Mouse (Mus musculus) ES-E14 (cell line): ENCODE data around the gene 2610528A11Rik. TPM values are rescaled to one million over a fixed set of nuclear protein-coding genes. Genes with fewer than 3 reads are reported as not detected.

Source experiments
- DNase-seq: peaks from one replicate; pipeline ENCODE4 v3.0.0-alpha.2; 2013; ENCODE audit warnings: low read depth, low spot score
- H3K27ac ChIP-seq: 2 replicates; pipeline ENCODE4 v1.5.1; 2012; ENCODE audit warnings: low read depth, mild to moderate bottlenecking, low read length, moderate library complexity, mixed read lengths; ENCODE audit not compliant: poor library complexity, insufficient read depth, severe bottlenecking
- H3K36me3 ChIP-seq: 2 replicates; pipeline ENCODE4 v1.6.1; 2012; ENCODE audit warnings: mild to moderate bottlenecking, low read length, moderate library complexity, mixed read lengths; ENCODE audit not compliant: control insufficient read depth, poor library complexity, insufficient read depth, severe bottlenecking
- H3K4me1 ChIP-seq, 2 experiments: fragments of 150-350 bp in 1 of 2; sonication (generic) in 1 of 2; 2 replicates each; pipeline ENCODE4 v1.6.1; 2012; ENCODE audit warnings: low read length in 2 of 2, mild to moderate bottlenecking in 1 of 2, mixed read lengths in 1 of 2; ENCODE audit not compliant: control insufficient read depth in 2 of 2, insufficient read depth in 2 of 2, poor library complexity in 1 of 2
- H3K4me3 ChIP-seq, 2 experiments: fragments of 150-350 bp in 1 of 2; sonication (generic) in 1 of 2; 2 replicates each; pipeline ENCODE4 v1.5.1; 2012; ENCODE audit warnings: low read length in 2 of 2, low read depth in 1 of 2, mild to moderate bottlenecking in 1 of 2, mixed read lengths in 1 of 2; ENCODE audit not compliant: insufficient read depth in 1 of 2, poor library complexity in 1 of 2, severe bottlenecking in 1 of 2
- H3K9ac ChIP-seq: 2 replicates; pipeline ENCODE4 v1.6.1; 2012; ENCODE audit warnings: low read depth, mild to moderate bottlenecking, low read length, mixed read lengths; ENCODE audit not compliant: poor library complexity, insufficient read depth, severe bottlenecking
- H3K9me3 ChIP-seq: fragments of 150-350 bp; sonication (generic); 2 replicates; pipeline ENCODE4 v1.6.1; 2012; ENCODE audit warnings: low read depth, mild to moderate bottlenecking, low read length; ENCODE audit not compliant: control insufficient read depth, insufficient read depth
- CHD2 ChIP-seq: IDR thresholded peaks from 2 replicates; pipeline ENCODE4 v1.6.1; 2014; ENCODE audit warnings: mild to moderate bottlenecking, low read depth, low read length, inconsistent platforms
- HCFC1 ChIP-seq: IDR thresholded peaks from 2 replicates; pipeline ENCODE4 v1.6.1; 2012; ENCODE audit warnings: low read length, inconsistent platforms, borderline replicate concordance; ENCODE audit not compliant: insufficient read depth
- MAFK ChIP-seq: IDR thresholded peaks from 2 replicates; pipeline ENCODE4 v1.6.1; 2014; ENCODE audit warnings: mild to moderate bottlenecking, low read depth, low read length, inconsistent platforms; ENCODE audit not compliant: insufficient read depth
- ZC3H11A ChIP-seq: IDR thresholded peaks from 2 replicates; pipeline ENCODE4 v1.6.1; 2012; ENCODE audit warnings: low read depth, mild to moderate bottlenecking, inconsistent platforms, low read length, borderline replicate concordance
- ZNF384 ChIP-seq: IDR thresholded peaks from 2 replicates; pipeline ENCODE4 v1.6.1; 2012; ENCODE audit warnings: low read depth, low read length, inconsistent platforms
- in situ Hi-C, 2 experiments: fragments of 600-800 bp; cut with MboI; formaldehyde crosslinking; loops; one replicate each; pipeline ENCODE4 v1.15.1; 2025; ENCODE audit warnings: low sequenced_read_pairs in 2 of 2, inconsistent platforms in 1 of 2; ENCODE audit not compliant: unreplicated experiment in 2 of 2
- total RNA-seq: library from RNA; depleted of rRNA; stranded (reverse); fragments of 300-350 nt; gene quantifications from 2 replicates; pipeline ENCODE4 v1.2.3, GENCODE M21; 2012; rRNA removed

2610528A11Rik gene
- total RNA-seq, 1 experiment = not detected

DNA sequence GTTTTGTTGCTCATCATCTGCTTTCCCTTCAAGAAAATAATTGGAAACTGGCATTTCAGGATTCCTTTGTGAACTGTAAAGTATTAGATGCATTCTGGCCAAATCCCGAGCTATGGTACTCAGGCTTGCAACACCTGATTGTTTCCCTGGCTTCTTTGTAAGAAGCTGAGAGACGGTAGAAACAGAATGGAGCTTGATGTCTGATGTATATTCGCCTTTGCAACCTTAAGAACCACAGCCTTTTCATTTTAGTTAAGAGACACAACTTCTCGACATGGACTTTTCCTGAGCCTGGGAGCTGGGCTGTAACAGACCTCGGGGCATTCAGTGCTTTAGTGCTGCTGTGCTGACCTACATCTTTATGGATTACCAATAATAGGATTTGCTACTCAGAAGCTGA, 46.2 kb downstream of the 2610528A11Rik start, which contains the start of gene Lrit2:
Lrit2 (plus strand) TSS at position 301 of the 400 bp plus-strand sequence.
- H3K4me1 ChIP-seq = no peaks in the 10 kb centered on the region
- in situ Hi-C loops = no loop called here
- H3K4me3 ChIP-seq = no peak within 1 kb of the TSS
- no peaks in the 10 kb centered on the region for H3K36me3 ChIP-seq
- no peaks in the 10 kb centered on the region for H3K9me3 ChIP-seq
- TF ChIP-seq ZNF384 (no peak), HCFC1 (no peak), ZC3H11A (no peak), CHD2 (no peak), MAFK (no peak)
- no peak for DNase-seq
- H3K27ac ChIP-seq = no peak within 1 kb of the TSS
- H3K9ac ChIP-seq = no peak within 1 kb of the TSS

DNA sequence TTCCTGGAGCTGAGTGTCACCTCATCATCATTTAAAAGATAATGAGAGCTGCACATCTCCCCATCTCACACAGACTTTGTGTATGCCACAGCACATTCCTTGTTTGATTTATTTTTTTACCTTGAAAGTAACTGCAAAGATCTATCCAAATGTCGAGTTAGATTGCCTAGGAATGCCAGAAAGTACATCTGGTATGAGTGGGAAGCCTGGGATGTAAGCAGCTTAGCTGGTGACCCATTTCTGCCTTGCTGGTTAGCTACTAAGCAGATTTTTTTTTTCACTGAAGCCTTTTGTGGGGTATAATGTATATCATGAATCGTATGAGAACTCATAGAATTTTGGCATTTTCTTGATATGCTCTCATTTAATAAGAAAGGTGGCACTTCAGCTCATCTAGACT, 47.2 kb downstream of the 2610528A11Rik start:
- Histone ChIP-seq H3K4me1 (no peaks in the 10 kb centered on the region), H3K4me3 (no peak overlapping the region), H3K27ac (no peak overlapping the region), H3K9ac (no peak overlapping the region), H3K36me3 (no peaks in the 10 kb centered on the region), H3K9me3 (no peaks in the 10 kb centered on the region)
- in situ Hi-C loops = no loop called here
- TF ChIP-seq CHD2 (no peak), ZNF384 (no peak)
- no peak for DNase-seq

DNA sequence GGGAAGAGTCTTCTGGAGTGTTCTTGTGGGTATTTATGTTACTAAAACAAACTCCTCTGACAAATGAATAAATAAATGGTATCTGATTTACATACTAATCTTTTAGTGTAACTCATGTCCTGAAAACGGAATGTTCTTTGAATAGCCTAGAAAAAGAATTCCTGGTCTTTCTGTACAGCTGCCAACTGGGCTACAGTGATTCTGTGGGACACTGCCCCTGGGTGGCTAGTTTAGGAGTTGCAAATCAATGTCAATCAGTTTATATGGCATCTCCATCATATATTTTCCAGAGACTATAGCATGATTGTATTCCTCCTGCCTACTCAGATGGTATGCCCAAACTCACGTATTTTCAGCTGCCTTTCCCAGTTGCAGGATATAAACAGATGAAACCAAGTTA, 49.0 kb downstream of the 2610528A11Rik start:
- no peaks in the 10 kb centered on the region for H3K4me1 ChIP-seq
- no peak overlapping the region for H3K27ac ChIP-seq
- H3K4me3 ChIP-seq = no peak overlapping the region

More for the DNA sequence above, 49.0 kb downstream of the 2610528A11Rik start:
- in situ Hi-C loops = no loop called here
- DNase-seq = no peak
- TF ChIP-seq ZC3H11A (no peak), HCFC1 (no peak), MAFK (no peak), ZNF384 (no peak), CHD2 (no peak)
- H3K36me3 ChIP-seq = no peaks in the 10 kb centered on the region
- H3K9me3 ChIP-seq = no peaks in the 10 kb centered on the region
- H3K9ac ChIP-seq = no peak overlapping the region

Other genes with a start within 250 kb of the 2610528A11Rik start
- 10.4 and 19.2 TPM in 2 replicates for gene Ccser2, start 145.2 kb downstream of the 2610528A11Rik start, total RNA-seq
- not detected in 2 replicates for gene Rgr, start 65.1 kb downstream of the 2610528A11Rik start, total RNA-seq
- 0.05 TPM in 1 of 2 replicates, not detected in the other for gene Lrit1, start 59.2 kb downstream of the 2610528A11Rik start, total RNA-seq
- not detected in 2 replicates for gene Lrit2, start 46.1 kb downstream of the 2610528A11Rik start, total RNA-seq
- gene Cdhr1, start 15.7 kb downstream of the 2610528A11Rik start, total RNA-seq = 0.94 and 1.6 TPM in 2 replicates
- gene Ghitm, start 21.2 kb upstream of the 2610528A11Rik start, total RNA-seq = 75.1 and 82.8 TPM in 2 replicates